Mouse (Mus musculus) heart, postnatal 36 days (tissue): ENCODE data around the gene Ercc2. TPM values are rescaled to one million over a fixed set of nuclear protein-coding genes. Genes with fewer than 3 reads are reported as not detected.

Experiments
- DNase-seq, 2 experiments: peaks; one replicate each; pipeline ENCODE4 v3.0.0; 2021 to 2022
- intact Hi-C: fragments of 180-260 bp; cut with DNase I; formaldehyde crosslinking; loops from one replicate; pipeline ENCODE4 v1.15.1; 2025
- microRNA-seq, 2 experiments: library from miRNA; unstranded; fragments of <30 nt; microRNA quantifications; one replicate each; pipeline ENCODE4 v1.2.0; 2021; ENCODE audit warnings: borderline number of aligned reads in 2 of 2
- total RNA-seq, 2 experiments: library from RNA; stranded (reverse); gene quantifications; 2 replicates each; pipeline ENCODE4 v1.2.3; 2021

Ercc2 gene
- total RNA-seq, 2 experiments from 2014 or later = 11.8 to 12.0 TPM

- intact Hi-C loops = no loop called here
Measured at GRCm38 (mm10) chr7:19437048-19437447, 55.2 kb downstream of the Ercc2 start.

GRCm38 (mm10) chr7:19441448-19442091 is 59.8 kb downstream of the Ercc2 start:
- intact Hi-C loops = no loop called here

More at GRCm38 (mm10) chr7:19437048-19437447, 55.2 kb downstream of the Ercc2 start:
- no peak for DNase-seq

GRCm38 (mm10) chr7:19443344-19443743 is 61.5 kb downstream of the Ercc2 start:
- intact Hi-C loops = no loop called here
- DNase-seq = peak; percentile 87 to 93

More at GRCm38 (mm10) chr7:19441448-19442091, 59.8 kb downstream of the Ercc2 start:
- DNase-seq = no peak

- intact Hi-C loops = no loop called here
- no peak for DNase-seq
Measured at GRCm38 (mm10) chr7:19444801-19445200, 63.0 kb downstream of the Ercc2 start.

Small RNA genes lying within 50 kb of the gene (microRNA-seq; reads per million reads assigned to microRNA genes)
- 0 reads per million in 2 experiments for gene Mir343

Other genes with a start within 250 kb of the Ercc2 start
- 1 to 10 TPM; 3.8 to 4.8 TPM for gene Qpctl, start 232.7 kb upstream of the Ercc2 start, total RNA-seq
- gene Snrpd2, start 232.3 kb upstream of the Ercc2 start, total RNA-seq = 10 to 100 TPM; 66.8 to 67.0 TPM
- under 1 TPM in 1 of 2 experiments, not detected in 1; 0.14 TPM for gene Gipr, start 215.9 kb upstream of the Ercc2 start, total RNA-seq
- gene Eml2, start 205.6 kb upstream of the Ercc2 start, total RNA-seq = 10 to 100 TPM; 34.3 to 44.4 TPM
- 10 to 100 TPM in 1 of 2 experiments, 1 to 10 TPM in 1; 7.9 to 10.6 TPM for gene Gpr4, start 169.5 kb upstream of the Ercc2 start, total RNA-seq
- 10 to 100 TPM; 53.9 to 62.9 TPM for gene Opa3, start 153.7 kb upstream of the Ercc2 start, total RNA-seq
- 10 to 100 TPM; 32.6 to 36.1 TPM for gene Vasp, start 110.2 kb upstream of the Ercc2 start, total RNA-seq
- gene Ppm1n, start 101.9 kb upstream of the Ercc2 start, total RNA-seq = not detected
- gene Rtn2, start 99.4 kb upstream of the Ercc2 start, total RNA-seq = 100 to 1,000 TPM; 137 to 148 TPM
- under 1 TPM; 0.14 to 0.86 TPM for gene Fosb, start 72.0 kb upstream of the Ercc2 start, total RNA-seq
- gene Ercc1, start 37.2 kb upstream of the Ercc2 start, total RNA-seq = 10 to 100 TPM; 43.4 to 48.0 TPM
- 10 to 100 TPM; 10.4 to 11.2 TPM for gene Cd3eap, start 22.5 kb upstream of the Ercc2 start, total RNA-seq
- 10 to 100 TPM; 35.8 to 44.2 TPM for gene Ppp1r13l, start 22.3 kb upstream of the Ercc2 start, total RNA-seq
- gene Klc3, start 22.1 kb downstream of the Ercc2 start, total RNA-seq = under 1 TPM; 0.24 to 0.92 TPM
- 1,000 to 10,000 TPM; 3,967 to 4,539 TPM for gene Ckm, start 22.8 kb downstream of the Ercc2 start, total RNA-seq
- gene Mark4, start 76.8 kb downstream of the Ercc2 start, total RNA-seq = 10 to 100 TPM; 25.7 to 27.2 TPM
- under 1 TPM; 0.78 to 0.84 TPM for gene Exoc3l2, start 81.3 kb downstream of the Ercc2 start, total RNA-seq
- gene Bloc1s3, start 126.4 kb downstream of the Ercc2 start, total RNA-seq = 1 to 10 TPM; 2.3 to 2.5 TPM
- 10 to 100 TPM; 32.9 to 37.4 TPM for gene Trappc6a, start 126.4 kb downstream of the Ercc2 start, total RNA-seq
- not detected for gene Nkpd1, start 135.8 kb downstream of the Ercc2 start, total RNA-seq
- 10 to 100 TPM; 56.0 to 59.3 TPM for gene Ppp1r37, start 181.1 kb downstream of the Ercc2 start, total RNA-seq
- gene Zfp296, start 195.3 kb downstream of the Ercc2 start, total RNA-seq = under 1 TPM in 1 of 2 experiments, not detected in 1; 0.50 TPM
- 10 to 100 TPM; 44.1 to 47.8 TPM for gene Gemin7, start 195.6 kb downstream of the Ercc2 start, total RNA-seq
- 10 to 100 TPM; 16.0 to 16.8 TPM for gene Clasrp, start 222.5 kb downstream of the Ercc2 start, total RNA-seq
- gene Relb, start 247.4 kb downstream of the Ercc2 start, total RNA-seq = 1 to 10 TPM; 5.7 to 8.9 TPM